Mouse (Mus musculus) neural tube, embryonic 11.5 days (tissue): ENCODE data around the gene Dgkh. TPM values are rescaled to one million over a fixed set of nuclear protein-coding genes. Genes with fewer than 3 reads are reported as not detected.

Source experiments
- ATAC-seq: fragments of 200-750 bp; cut with Nextera tagmentation; 2 replicates; pipeline ENCODE4 v1.8.0; 2017; ENCODE audit warnings: moderate number of reproducible peaks, mild to moderate bottlenecking, moderate TSS enrichment, moderate library complexity; ENCODE audit not compliant: insufficient read depth, low FRiP score, low TSS enrichment
- DNase-seq: peaks from one replicate; pipeline ENCODE4 v3.0.0-alpha.2; 2015; ENCODE audit warnings: low spot score
- H3K27ac ChIP-seq: fragments of 300-500 bp; sonication (generic); 2 replicates; pipeline ENCODE4 v1.5.1; 2014; ENCODE audit warnings: low read depth, mild to moderate bottlenecking, low read length
- H3K27me3 ChIP-seq: fragments of 300-500 bp; sonication (generic); 2 replicates; pipeline ENCODE4 v1.6.1; 2014; ENCODE audit warnings: mild to moderate bottlenecking, low read length, mixed read lengths; ENCODE audit not compliant: control insufficient read depth, insufficient read depth
- H3K36me3 ChIP-seq: fragments of 300-500 bp; sonication (generic); 2 replicates; pipeline ENCODE4 v1.6.1; 2014; ENCODE audit warnings: mild to moderate bottlenecking, low read length, moderate library complexity, mixed read lengths; ENCODE audit not compliant: control insufficient read depth, insufficient read depth
- H3K4me1 ChIP-seq: fragments of 300-500 bp; sonication (generic); 2 replicates; pipeline ENCODE4 v1.6.1; 2014; ENCODE audit warnings: low read length, mixed read lengths; ENCODE audit not compliant: control insufficient read depth, insufficient read depth
- H3K4me2 ChIP-seq: fragments of 300-500 bp; sonication (generic); 2 replicates; pipeline ENCODE4 v1.6.1; 2014; ENCODE audit warnings: low read depth, mild to moderate bottlenecking, moderate library complexity
- H3K4me3 ChIP-seq: fragments of 300-500 bp; sonication (generic); 2 replicates; pipeline ENCODE4 v1.5.1; 2014; ENCODE audit warnings: low read depth, low read length
- H3K9ac ChIP-seq: fragments of 300-500 bp; sonication (generic); 2 replicates; pipeline ENCODE4 v1.6.1; 2014; ENCODE audit warnings: mild to moderate bottlenecking, low read length
- H3K9me3 ChIP-seq: fragments of 300-500 bp; sonication (generic); 2 replicates; pipeline ENCODE4 v1.6.1; 2016; ENCODE audit warnings: low read length; ENCODE audit not compliant: control insufficient read depth
- WGBS: fragments of 180-500 bp; shearing (Covaris S2); extraction: QIAGEN DNeasy Blood & Tissue Kit; methylation state at CpG from one replicate; pipeline ENCODE4 v1.1.7; 2014; 5-methylcytosine and 5-hydroxymethylcytosine counted together
- polyA plus RNA-seq: library from polyadenylated mRNA; unstranded; fragments of >200 nt; fragmentation: Nextera tagmentation; extraction: Ambion mirVana; gene quantifications from 2 replicates; pipeline ENCODE4 v1.2.1, GENCODE M21; 2014

Gene Dgkh
- 8.2 and 8.3 TPM in 2 replicates for polyA plus RNA-seq

- ATAC-seq (peak; percentile 94), DNase-seq (peak; percentile 92)
- Histone ChIP-seq H3K4me1 (no peaks in the 10 kb centered on the region), H3K9ac (peak within 1 kb of the TSS; percentile 90), H3K4me3 (peak within 1 kb of the TSS; percentile 77), H3K27me3 (no peaks in the 10 kb centered on the region), H3K4me2 (peak within 1 kb of the TSS; percentile 98), H3K27ac (peak within 1 kb of the TSS; percentile 73), H3K9me3 (no peaks in the 10 kb centered on the region), H3K36me3 (no peaks in the 10 kb centered on the region)
- under 1% methylated on average over 64 of the region's 71 CpGs for WGBS
These were observed at the start of gene Dgkh for GRCm38 (mm10) chr14:78732617-78733312. TSS of gene Dgkh (minus strand) at chr14:78732776.

GRCm38 (mm10) chr14:78777215-78777614, 44.6 kb upstream of the Dgkh start:
- 73% methylated on average over 18 of the region's 18 CpGs for WGBS
- Histone ChIP-seq H3K4me2 (no peak overlapping the region), H3K9ac (no peak overlapping the region), H3K27me3 (no peaks in the 10 kb centered on the region), H3K9me3 (no peaks in the 10 kb centered on the region), H3K4me1 (no peaks in the 10 kb centered on the region), H3K4me3 (no peak overlapping the region), H3K36me3 (no peaks in the 10 kb centered on the region), H3K27ac (no peak overlapping the region)
- ATAC-seq (no peak), DNase-seq (no peak)

- no peak overlapping the region for H3K9ac ChIP-seq
- DNase-seq, result no peak
- no peaks in the 10 kb centered on the region for H3K4me1 ChIP-seq
- no peak overlapping the region for H3K4me2 ChIP-seq
- ATAC-seq, result no peak
- H3K9me3 ChIP-seq, result no peaks in the 10 kb centered on the region
- WGBS, result 11% methylated on average over 8 of the region's 8 CpGs
- no peaks in the 10 kb centered on the region for H3K27me3 ChIP-seq
- no peaks in the 10 kb centered on the region for H3K36me3 ChIP-seq
- no peak overlapping the region for H3K27ac ChIP-seq
- H3K4me3 ChIP-seq, result no peak overlapping the region
These were observed 44.1 kb upstream of the Dgkh start for GRCm38 (mm10) chr14:78776659-78777058.

GRCm38 (mm10) chr14:78775699-78776098, 43.1 kb upstream of the Dgkh start:
- Histone ChIP-seq H3K27me3 (no peaks in the 10 kb centered on the region), H3K9me3 (no peaks in the 10 kb centered on the region), H3K9ac (no peak overlapping the region), H3K4me1 (no peaks in the 10 kb centered on the region), H3K36me3 (no peaks in the 10 kb centered on the region), H3K27ac (no peak overlapping the region), H3K4me3 (no peak overlapping the region), H3K4me2 (no peak overlapping the region)
- 78% methylated on average over 14 of the region's 14 CpGs for WGBS
- ATAC-seq (no peak), DNase-seq (no peak)

GRCm38 (mm10) chr14:78775226-78775625, 42.6 kb upstream of the Dgkh start:
- WGBS, result 56% methylated on average over 6 of the region's 6 CpGs

GRCm38 (mm10) chr14:78770457-78770856, 37.9 kb upstream of the Dgkh start:
- WGBS, result 18% methylated on average over 3 of the region's 3 CpGs
- DNase-seq, result no peak
- no peak for ATAC-seq

More at GRCm38 (mm10) chr14:78775226-78775625, 42.6 kb upstream of the Dgkh start:
- Histone ChIP-seq H3K4me2 (no peak overlapping the region), H3K27ac (no peak overlapping the region), H3K27me3 (no peaks in the 10 kb centered on the region), H3K36me3 (no peaks in the 10 kb centered on the region), H3K9ac (no peak overlapping the region), H3K9me3 (no peaks in the 10 kb centered on the region), H3K4me1 (no peaks in the 10 kb centered on the region), H3K4me3 (no peak overlapping the region)
- DNase-seq (no peak), ATAC-seq (no peak)

GRCm38 (mm10) chr14:78761064-78761463, 28.5 kb upstream of the Dgkh start:
- WGBS, result 91% methylated on average over 2 of the region's 2 CpGs
- no peak for ATAC-seq

More at GRCm38 (mm10) chr14:78770457-78770856, 37.9 kb upstream of the Dgkh start:
- H3K4me2 ChIP-seq, result no peak overlapping the region
- no peaks in the 10 kb centered on the region for H3K27me3 ChIP-seq
- no peak overlapping the region for H3K27ac ChIP-seq
- H3K4me3 ChIP-seq, result no peak overlapping the region
- H3K36me3 ChIP-seq, result no peaks in the 10 kb centered on the region
- H3K4me1 ChIP-seq, result no peaks in the 10 kb centered on the region
- H3K9me3 ChIP-seq, result no peaks in the 10 kb centered on the region
- H3K9ac ChIP-seq, result no peak overlapping the region

GRCm38 (mm10) chr14:78759491-78759890, 26.9 kb upstream of the Dgkh start:
- no peak for DNase-seq
- no peaks in the 10 kb centered on the region for H3K36me3 ChIP-seq
- no peak; the same call in 1 of the 2 replicates for ATAC-seq
- H3K4me2 ChIP-seq, result no peak overlapping the region
- no peak overlapping the region for H3K4me3 ChIP-seq
- H3K9ac ChIP-seq, result no peak overlapping the region
- no peaks in the 10 kb centered on the region for H3K9me3 ChIP-seq
- no peaks in the 10 kb centered on the region for H3K4me1 ChIP-seq
- no peaks in the 10 kb centered on the region for H3K27me3 ChIP-seq
- H3K27ac ChIP-seq, result no peak overlapping the region
- 42% methylated on average over 3 of the region's 3 CpGs for WGBS

More at GRCm38 (mm10) chr14:78761064-78761463, 28.5 kb upstream of the Dgkh start:
- no peak for DNase-seq
- H3K4me2 ChIP-seq, result no peak overlapping the region
- no peaks in the 10 kb centered on the region for H3K4me1 ChIP-seq
- no peak overlapping the region for H3K27ac ChIP-seq
- no peak overlapping the region for H3K9ac ChIP-seq
- no peaks in the 10 kb centered on the region for H3K9me3 ChIP-seq
- no peak overlapping the region for H3K4me3 ChIP-seq
- no peaks in the 10 kb centered on the region for H3K27me3 ChIP-seq
- no peaks in the 10 kb centered on the region for H3K36me3 ChIP-seq

GRCm38 (mm10) chr14:78755316-78755715, 22.7 kb upstream of the Dgkh start:
- DNase-seq (no peak), ATAC-seq (no peak)
- Histone ChIP-seq H3K27ac (no peak overlapping the region), H3K4me3 (no peak overlapping the region), H3K4me1 (no peaks in the 10 kb centered on the region), H3K9ac (no peak overlapping the region), H3K4me2 (no peak overlapping the region), H3K9me3 (no peaks in the 10 kb centered on the region), H3K27me3 (no peaks in the 10 kb centered on the region), H3K36me3 (no peaks in the 10 kb centered on the region)
- 90% methylated on average over 1 of the region's 1 CpGs for WGBS
